Mouse (Mus musculus) midbrain, embryonic 14.5 days (tissue): Measurements from ENCODE around the gene Gzmn. TPM values are rescaled to one million over a fixed set of nuclear protein-coding genes. Genes with fewer than 3 reads are reported as not detected.
"Not testable (repeated sequence)": the region's sequence is repeated elsewhere in the genome, so short reads cannot be mapped to it uniquely, and the experiment has no call there.

Source experiments
- ATAC-seq: fragments of 200-750 bp; cut with Nextera tagmentation; 2 replicates; pipeline ENCODE4 v1.8.0; 2017; ENCODE audit warnings: moderate number of reproducible peaks, moderate library complexity; ENCODE audit not compliant: low FRiP score, low TSS enrichment
- DNase-seq: peaks from one replicate; pipeline ENCODE4 v3.0.0-alpha.2; 2015
- H3K27ac ChIP-seq: fragments of 300-500 bp; sonication (generic); replicated peaks from 2 replicates; pipeline ENCODE4 v1.5.1; 2014; ENCODE audit warnings: mild to moderate bottlenecking, low read depth, low read length, moderate library complexity
- H3K27me3 ChIP-seq: fragments of 300-500 bp; sonication (generic); 2 replicates; pipeline ENCODE4 v1.6.1; 2014; ENCODE audit warnings: low read length, control low read depth, mixed read lengths; ENCODE audit not compliant: control insufficient read depth, insufficient read depth
- H3K36me3 ChIP-seq: fragments of 300-500 bp; sonication (generic); 2 replicates; pipeline ENCODE4 v1.6.1; 2014; ENCODE audit warnings: low read length, control low read depth; ENCODE audit not compliant: control insufficient read depth, insufficient read depth
- H3K4me1 ChIP-seq: fragments of 300-500 bp; sonication (generic); 2 replicates; pipeline ENCODE4 v1.6.1; 2014; ENCODE audit warnings: mild to moderate bottlenecking, antibody characterized with exemption, low read length, control low read depth; ENCODE audit not compliant: control insufficient read depth, insufficient read depth
- H3K4me2 ChIP-seq: fragments of 300-500 bp; sonication (generic); 2 replicates; pipeline ENCODE4 v1.6.1; 2014; ENCODE audit warnings: mild to moderate bottlenecking, low read length, moderate library complexity
- H3K4me3 ChIP-seq: fragments of 300-500 bp; sonication (generic); replicated peaks from 2 replicates; pipeline ENCODE4 v1.5.1; 2014; ENCODE audit warnings: low read depth, low read length
- H3K9ac ChIP-seq: fragments of 300-500 bp; sonication (generic); replicated peaks from 2 replicates; pipeline ENCODE4 v1.6.1; 2014; ENCODE audit warnings: mild to moderate bottlenecking, low read length, moderate library complexity
- H3K9me3 ChIP-seq: fragments of 300-500 bp; sonication (generic); 2 replicates; pipeline ENCODE4 v1.6.1; 2016; ENCODE audit warnings: low read length, control low read depth, mixed read lengths; ENCODE audit not compliant: control insufficient read depth
- WGBS: fragments of 180-500 bp; shearing (Covaris S2); extraction: QIAGEN DNeasy Blood & Tissue Kit; methylation state at CpG from one replicate; pipeline ENCODE4 v1.1.7; 2014; 5-methylcytosine and 5-hydroxymethylcytosine counted together
- polyA plus RNA-seq: library from polyadenylated mRNA; unstranded; fragments of >200 nt; fragmentation: Nextera tagmentation; extraction: Ambion mirVana; gene quantifications from 2 replicates; pipeline ENCODE4 v1.2.1, GENCODE M21; 2014

Gzmn gene
- polyA plus RNA-seq, 1 experiment from 2014 or later = not detected

DNA sequence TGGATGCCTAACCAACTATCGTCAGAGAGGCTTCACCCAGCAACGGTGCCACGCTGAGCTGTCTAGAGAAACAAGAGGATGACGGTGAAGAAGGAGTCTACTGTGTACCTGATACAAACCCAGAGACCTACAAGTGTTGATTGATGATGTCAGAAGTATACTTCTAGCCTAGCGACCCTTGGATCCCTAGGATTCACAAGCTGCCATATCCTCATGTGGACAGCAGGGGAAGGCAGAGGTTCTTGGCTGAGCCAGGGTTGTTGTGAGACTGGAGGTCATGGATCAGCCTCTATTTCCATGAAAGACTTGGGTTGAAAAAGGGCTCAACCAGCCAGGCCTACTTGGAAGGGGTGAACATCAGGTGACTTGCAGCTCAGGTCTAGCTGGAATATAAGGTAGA is 1.7 kb downstream of the Gzmn start:
- Histone ChIP-seq H3K4me1 (no peaks in the 10 kb centered on the region), H3K4me3 (no peak overlapping the region), H3K9me3 (no peaks in the 10 kb centered on the region), H3K36me3 (no peaks in the 10 kb centered on the region), H3K27ac (no peak overlapping the region), H3K27me3 (no peaks in the 10 kb centered on the region), H3K4me2 (no peak overlapping the region), H3K9ac (no peak overlapping the region)
- 94% methylated on average over 5 of the region's 5 CpGs for WGBS
- ATAC-seq (no peak), DNase-seq (no peak)

DNA sequence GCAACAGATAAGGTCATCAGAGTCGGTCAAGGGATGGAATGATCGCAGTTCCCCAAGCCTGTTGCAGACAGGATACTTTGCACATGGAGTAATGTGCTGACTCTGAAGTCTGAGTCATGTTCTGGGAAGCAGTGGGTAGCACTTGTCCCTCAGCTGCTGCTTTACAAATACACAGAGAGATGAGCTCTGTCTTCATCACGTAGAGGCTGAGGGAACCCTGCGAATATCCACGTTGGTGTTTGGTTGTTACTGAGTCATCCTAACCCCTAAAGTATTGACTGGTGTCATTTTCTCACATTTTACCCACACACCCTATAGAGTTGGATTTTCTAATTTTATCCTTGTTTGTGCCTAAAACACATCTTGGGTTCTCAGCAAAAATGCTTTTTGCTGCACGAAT is 6.4 kb downstream of the Gzmn start:
- H3K4me1 ChIP-seq = no peaks in the 10 kb centered on the region
- DNase-seq = no peak
- H3K4me2 ChIP-seq = no peak overlapping the region
- no peak overlapping the region for H3K27ac ChIP-seq
- 85% methylated on average over 6 of the region's 6 CpGs for WGBS
- H3K9me3 ChIP-seq = no peaks in the 10 kb centered on the region
- H3K27me3 ChIP-seq = no peaks in the 10 kb centered on the region
- no peak for ATAC-seq
- no peak overlapping the region for H3K9ac ChIP-seq
- H3K4me3 ChIP-seq = no peak overlapping the region
- no peaks in the 10 kb centered on the region for H3K36me3 ChIP-seq

DNA sequence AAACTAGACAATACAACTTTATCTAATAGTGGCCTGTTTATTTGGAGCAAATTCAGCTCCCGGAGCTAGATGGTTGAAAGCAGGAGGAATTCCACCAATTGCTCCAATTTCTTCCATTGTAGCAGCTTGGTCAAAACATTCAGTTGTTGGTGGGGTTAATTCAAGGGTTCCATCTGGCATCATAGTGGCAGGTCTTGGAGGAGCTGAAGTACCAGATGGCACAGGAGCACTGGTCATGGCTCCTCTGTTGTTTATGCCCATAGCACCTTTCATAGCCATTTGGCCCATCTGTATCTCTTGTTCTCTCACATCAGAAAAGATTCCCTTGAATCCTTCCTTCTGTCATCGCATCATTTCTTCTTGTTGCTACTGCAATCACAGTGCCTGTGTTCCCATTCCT is 12.3 kb downstream of the Gzmn start:
- ATAC-seq = no peak

DNA sequence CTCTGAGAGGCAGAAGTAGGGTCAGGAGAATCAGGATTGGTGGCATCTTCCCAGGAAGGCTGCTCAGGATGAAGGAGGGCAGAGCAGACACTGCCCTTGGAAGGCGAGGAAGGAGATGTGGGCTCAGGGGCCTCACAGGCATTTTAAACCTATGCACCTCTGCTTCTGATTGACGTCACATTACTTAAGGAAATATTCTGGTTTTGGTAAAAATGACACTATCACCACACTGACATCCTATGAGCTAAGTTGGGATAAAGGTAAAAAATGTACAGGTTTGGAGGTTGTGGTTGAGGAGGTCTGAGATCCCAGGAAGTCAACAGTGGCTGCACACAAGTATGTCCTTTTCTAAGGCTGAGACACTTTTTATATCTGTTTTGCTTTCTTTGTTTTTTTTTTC is 14.9 kb downstream of the Gzmn start, which contains the start of gene Gzmg:
Gene Gzmg, minus strand, starts transcription at position 101 of the 400 bp plus-strand sequence.
- H3K9me3 ChIP-seq, H3K27me3 ChIP-seq, H3K36me3 ChIP-seq, H3K4me1 ChIP-seq, ATAC-seq, DNase-seq, H3K4me3 ChIP-seq, H3K27ac ChIP-seq, H3K4me2 ChIP-seq, H3K9ac ChIP-seq: not testable (repeated sequence)
- 83% methylated on average over 2 of the region's 2 CpGs for WGBS

More for the DNA sequence above, 12.3 kb downstream of the Gzmn start:
- no peak overlapping the region for H3K27ac ChIP-seq
- no peak overlapping the region for H3K9ac ChIP-seq
- H3K27me3 ChIP-seq = no peaks in the 10 kb centered on the region
- H3K4me3 ChIP-seq = no peak overlapping the region
- no peak for DNase-seq
- no peaks in the 10 kb centered on the region for H3K9me3 ChIP-seq
- H3K36me3 ChIP-seq = no peaks in the 10 kb centered on the region
- H3K4me1 ChIP-seq = no peaks in the 10 kb centered on the region
- WGBS = 93% methylated on average over 2 of the region's 2 CpGs
- no peak overlapping the region for H3K4me2 ChIP-seq

DNA sequence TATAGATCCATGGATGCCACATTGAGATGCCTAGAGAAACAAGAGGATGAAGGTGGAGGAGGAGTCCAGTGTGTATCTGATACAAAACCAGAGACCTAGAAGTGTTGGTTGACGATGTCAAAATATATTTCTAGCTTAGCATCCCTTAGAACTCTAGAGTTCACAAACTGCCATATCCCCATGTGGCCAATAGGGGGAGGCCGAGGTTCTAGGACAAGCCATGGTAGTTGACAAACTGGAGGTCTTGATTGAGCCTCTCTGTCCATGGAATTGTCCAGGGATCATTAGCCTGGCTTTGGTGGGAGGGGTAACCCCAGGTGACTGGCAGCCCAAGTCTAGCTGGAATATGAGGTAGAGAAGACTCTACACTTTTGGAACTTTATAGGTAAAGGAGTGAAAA is 19.1 kb downstream of the Gzmn start:
- Histone ChIP-seq H3K9me3 (no peaks in the 10 kb centered on the region), H3K27me3 (no peaks in the 10 kb centered on the region), H3K4me3 (no peak overlapping the region), H3K4me1 (no peaks in the 10 kb centered on the region), H3K36me3 (no peaks in the 10 kb centered on the region), H3K9ac (no peak overlapping the region), H3K27ac (no peak overlapping the region), H3K4me2 (no peak overlapping the region)
- no peak for ATAC-seq
- DNase-seq = no peak
- WGBS = 71% methylated on average over 2 of the region's 2 CpGs

DNA sequence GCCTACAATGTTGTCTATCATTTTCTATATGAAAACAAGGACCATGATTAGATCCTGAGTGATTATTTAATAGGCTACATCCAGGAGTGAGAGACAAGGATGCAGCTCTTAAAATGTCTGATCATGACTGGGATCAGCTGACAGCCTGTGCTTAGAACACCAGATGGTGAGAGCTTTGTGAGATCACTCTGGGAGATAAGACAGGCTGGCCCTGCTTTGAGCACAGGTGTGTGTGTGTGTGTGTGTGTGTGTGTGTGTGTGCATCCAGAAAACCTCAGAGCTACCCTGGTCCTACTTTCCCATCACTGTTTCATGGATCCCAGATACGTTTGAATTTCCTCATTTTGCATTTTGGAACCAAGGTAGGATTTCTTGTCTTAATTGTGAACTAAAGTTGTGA is 40.7 kb downstream of the Gzmn start:
- not testable (repeated sequence) for H3K4me1 ChIP-seq, ATAC-seq, H3K27me3 ChIP-seq, H3K4me3 ChIP-seq, H3K36me3 ChIP-seq, DNase-seq, H3K9ac ChIP-seq, H3K4me2 ChIP-seq, H3K9me3 ChIP-seq, H3K27ac ChIP-seq
- 87% methylated on average over 1 of the region's 1 CpGs for WGBS

DNA sequence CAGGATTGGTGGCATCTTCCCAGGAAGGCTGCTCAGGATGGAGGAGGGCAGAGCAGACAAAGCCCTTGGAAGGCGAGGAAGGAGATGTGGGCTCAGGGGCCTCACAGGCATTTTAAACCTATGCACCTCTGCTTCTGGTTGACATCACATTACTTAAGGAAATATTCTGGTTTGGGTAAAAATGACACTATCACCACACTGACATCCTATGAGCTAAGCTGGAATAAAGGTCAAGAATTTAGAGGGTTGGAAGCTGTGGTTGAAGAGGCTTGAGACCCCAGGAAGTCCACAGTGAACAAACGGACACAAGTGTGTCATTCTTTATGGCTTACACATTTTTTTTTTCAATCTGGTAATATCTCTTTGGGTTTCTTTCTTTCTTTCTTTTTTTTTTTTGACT is 41.9 kb downstream of the Gzmn start, which contains the start of gene Gzmd:
Gene Gzmd, minus strand, starts transcription at position 101 of the 400 bp plus-strand sequence.
- H3K9ac ChIP-seq, DNase-seq, H3K27me3 ChIP-seq, H3K9me3 ChIP-seq, H3K27ac ChIP-seq, H3K4me1 ChIP-seq, ATAC-seq, H3K36me3 ChIP-seq, H3K4me2 ChIP-seq, H3K4me3 ChIP-seq: not testable (repeated sequence)
- WGBS = 84% methylated on average over 2 of the region's 2 CpGs

DNA sequence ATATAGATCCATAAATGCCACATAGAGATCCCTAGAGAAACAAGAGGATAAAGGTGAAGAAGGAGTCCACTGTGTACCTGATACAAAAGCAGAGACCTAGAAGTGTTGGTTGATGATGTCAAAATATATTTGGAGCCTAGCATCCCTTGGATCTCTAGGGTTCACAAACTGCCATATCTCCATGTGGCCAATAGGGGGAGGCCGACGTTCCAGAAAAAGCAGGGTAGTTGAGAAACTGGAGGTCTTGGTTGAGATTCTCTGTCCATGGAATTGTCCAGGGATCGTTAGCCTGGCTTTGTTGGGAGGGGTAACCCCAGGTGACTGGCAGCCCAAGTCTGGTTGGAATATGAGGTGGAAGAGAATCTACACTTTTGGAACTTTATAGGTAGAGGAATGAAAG is 46.1 kb downstream of the Gzmn start:
- 49% methylated on average over 3 of the region's 3 CpGs for WGBS
- Histone ChIP-seq H3K9ac (no peak overlapping the region), H3K4me2 (no peak overlapping the region), H3K27me3 (no peaks in the 10 kb centered on the region), H3K9me3 (no peaks in the 10 kb centered on the region), H3K27ac (no peak overlapping the region), H3K4me1 (no peaks in the 10 kb centered on the region), H3K4me3 (no peak overlapping the region), H3K36me3 (no peaks in the 10 kb centered on the region)
- DNase-seq (no peak), ATAC-seq (no peak)

DNA sequence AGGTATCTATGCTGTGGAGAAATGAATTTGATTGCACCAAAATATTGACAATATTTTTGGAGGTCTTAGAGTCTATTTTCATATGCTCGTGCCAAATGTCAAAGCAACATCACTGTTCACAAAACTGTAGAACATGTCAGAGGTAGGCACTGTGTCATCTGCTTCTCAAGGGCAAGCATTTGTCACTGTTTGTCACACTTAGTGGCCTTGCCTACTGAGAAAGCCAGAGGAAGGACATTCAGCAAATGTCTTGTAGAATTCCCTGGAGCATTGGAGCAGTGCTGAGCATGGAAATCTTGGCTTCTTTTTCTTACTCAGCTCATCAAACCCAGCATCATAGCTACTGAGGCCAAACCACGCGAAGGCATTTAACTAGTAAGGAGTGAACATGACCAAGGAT is 50.9 kb downstream of the Gzmn start:
- ATAC-seq (no peak), DNase-seq (no peak)
- Histone ChIP-seq H3K4me1 (no peaks in the 10 kb centered on the region), H3K4me2 (no peak overlapping the region), H3K9me3 (no peaks in the 10 kb centered on the region), H3K27me3 (no peaks in the 10 kb centered on the region), H3K36me3 (no peaks in the 10 kb centered on the region), H3K9ac (no peak overlapping the region), H3K27ac (no peak overlapping the region), H3K4me3 (no peak overlapping the region)
- 87% methylated on average over 3 of the region's 3 CpGs for WGBS
